Mouse (Mus musculus): ENCODE data around the gene Slc24a1. TPM values are rescaled to one million over a fixed set of nuclear protein-coding genes. Genes with fewer than 3 reads are reported as not detected.

Slc24a1 gene
- polyA plus RNA-seq, 1 experiment from 2014 or later: 0.13 TPM

DNA sequence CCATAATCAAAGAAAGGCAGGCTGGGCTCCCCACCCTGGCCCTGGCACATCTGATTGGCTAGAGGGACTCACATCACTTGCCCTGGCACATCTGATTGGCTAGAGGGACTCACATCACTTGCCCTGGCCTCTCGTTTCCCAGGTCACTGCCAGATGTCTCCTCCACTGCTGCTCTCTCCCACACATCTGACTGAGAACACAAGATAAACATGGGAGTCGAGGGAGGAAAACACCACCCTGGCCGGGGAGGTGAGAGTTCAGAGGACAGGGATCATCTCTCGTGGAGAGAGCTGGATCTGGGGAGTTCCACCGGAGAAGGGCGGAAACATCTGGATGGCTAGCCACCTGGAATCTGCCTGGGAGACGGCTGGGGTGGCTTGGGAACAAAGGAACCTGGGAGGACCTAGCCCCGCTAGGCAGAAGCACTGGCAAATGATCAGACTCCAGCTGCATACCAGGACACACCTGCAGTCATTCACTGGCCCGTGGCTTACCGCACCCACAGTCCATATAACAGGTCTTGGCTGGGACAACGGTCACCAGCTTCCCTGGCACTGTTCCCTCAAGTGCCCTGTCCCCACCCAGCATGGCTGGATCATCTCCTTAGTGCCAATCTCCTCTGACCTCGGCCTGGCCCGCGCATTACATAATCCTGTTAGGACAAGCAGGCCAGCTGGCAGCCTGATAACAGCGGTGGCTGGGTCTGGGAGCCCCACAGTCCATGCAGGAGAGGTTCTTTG, 17.2 kb downstream of the Slc24a1 start:
- no peaks in the 10 kb centered on the region for H3K27me3 ChIP-seq (replicated peaks)
- H3K4me2 ChIP-seq: peak overlapping the region; percentile 44
- peak overlapping the region; percentile 3; the same call in 1 of the 2 replicates for H3K9ac ChIP-seq
- peak overlapping the region; percentile 78 for H3K27ac ChIP-seq
- H3K9me3 ChIP-seq (replicated peaks): no peaks in the 10 kb centered on the region
- H3K36me3 ChIP-seq: no peaks in the 10 kb centered on the region
- peak; percentile 82 for ATAC-seq
- H3K4me1 ChIP-seq: peaks cover 84% of the 10 kb centered on the region
- no peak overlapping the region for H3K4me3 ChIP-seq
- 42% methylated on average over 15 of the region's 15 CpGs for WGBS (ENCODE audit: insufficient replicate concordance)

DNA sequence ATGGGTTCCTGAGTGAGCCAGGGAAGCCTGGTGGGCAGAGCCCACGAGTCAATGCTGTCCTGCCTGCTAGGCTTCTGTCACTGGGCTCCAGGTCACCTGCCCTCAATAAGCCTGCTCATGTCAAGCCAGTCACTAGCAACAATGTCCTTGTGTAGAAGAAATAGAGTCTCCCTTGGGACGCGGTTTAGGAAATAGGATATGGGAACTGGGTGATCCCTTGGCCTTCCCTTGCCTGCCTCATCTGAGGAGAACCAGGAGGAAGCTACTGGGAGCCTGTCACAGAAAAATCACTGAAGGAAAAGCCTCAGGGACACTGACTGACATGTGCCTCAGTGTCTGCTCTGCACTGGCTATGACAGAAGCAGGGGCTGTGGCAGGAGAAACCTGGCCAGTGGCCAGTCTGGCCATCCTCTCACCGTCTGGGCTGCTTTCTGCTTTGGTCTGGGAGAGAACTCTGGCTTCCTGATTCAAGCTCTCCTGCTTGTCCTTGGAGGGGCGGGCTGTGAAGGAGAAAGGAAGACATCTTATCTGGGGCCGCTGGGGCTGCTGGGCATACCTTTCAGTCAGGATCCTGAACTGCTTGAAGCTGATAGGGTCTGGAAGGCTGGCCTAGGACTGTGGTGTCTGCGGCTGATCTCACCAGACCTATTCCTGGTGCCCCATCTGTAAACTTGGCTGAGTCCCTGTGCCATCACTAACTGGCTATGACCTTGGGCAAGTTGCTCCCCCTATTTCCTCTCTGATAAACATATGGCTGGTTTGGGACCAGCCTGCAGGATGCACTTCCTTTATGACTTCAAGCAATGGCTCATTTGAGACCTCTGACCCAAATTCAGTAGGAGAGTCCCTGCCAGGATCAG, 19.4 kb downstream of the Slc24a1 start:
- Histone ChIP-seq H3K27ac (peak overlapping the region; percentile 64), H3K4me2 (peak overlapping the region; percentile 38)

DNA sequence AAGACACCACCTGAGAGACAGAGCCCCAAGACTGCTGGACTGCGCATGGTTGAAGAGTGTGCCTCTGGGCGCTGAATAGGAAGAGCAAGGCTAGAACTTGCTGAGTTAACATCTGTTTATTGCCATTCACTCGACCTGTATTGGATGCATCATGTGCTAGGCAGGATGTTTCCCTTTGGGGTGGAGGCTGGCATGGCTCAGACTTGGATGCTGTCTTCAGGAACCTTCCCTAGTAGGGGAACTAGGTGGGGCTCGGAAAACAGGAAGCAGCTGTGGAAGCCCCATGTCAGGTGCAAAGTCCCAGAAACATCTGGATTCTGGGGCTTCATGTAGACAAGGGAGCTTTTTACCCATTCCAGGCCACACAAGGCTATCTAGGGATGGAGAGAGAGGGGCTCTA, 21.2 kb downstream of the Slc24a1 start:
- Histone ChIP-seq H3K4me1 (peaks cover 57% of the 10 kb centered on the region), H3K9ac (no peak overlapping the region), H3K9me3 (replicated peaks) (no peaks in the 10 kb centered on the region), H3K4me2 (no peak overlapping the region), H3K4me3 (no peak overlapping the region), H3K36me3 (no peaks in the 10 kb centered on the region), H3K27me3 (replicated peaks) (no peaks in the 10 kb centered on the region), H3K27ac (no peak overlapping the region)
- no peak for ATAC-seq
- WGBS (ENCODE audit: insufficient replicate concordance): 64% methylated on average over 4 of the region's 4 CpGs

More for the DNA sequence above, 19.4 kb downstream of the Slc24a1 start:
- Histone ChIP-seq H3K9me3 (replicated peaks) (no peaks in the 10 kb centered on the region), H3K9ac (no peak overlapping the region; the same call in 1 of the 2 replicates), H3K36me3 (no peaks in the 10 kb centered on the region), H3K4me1 (peaks cover 67% of the 10 kb centered on the region), H3K27me3 (replicated peaks) (no peaks in the 10 kb centered on the region), H3K4me3 (no peak overlapping the region)
- peak; percentile 68 for ATAC-seq
- 33% methylated on average over 7 of the region's 7 CpGs for WGBS (ENCODE audit: insufficient replicate concordance)

DNA sequence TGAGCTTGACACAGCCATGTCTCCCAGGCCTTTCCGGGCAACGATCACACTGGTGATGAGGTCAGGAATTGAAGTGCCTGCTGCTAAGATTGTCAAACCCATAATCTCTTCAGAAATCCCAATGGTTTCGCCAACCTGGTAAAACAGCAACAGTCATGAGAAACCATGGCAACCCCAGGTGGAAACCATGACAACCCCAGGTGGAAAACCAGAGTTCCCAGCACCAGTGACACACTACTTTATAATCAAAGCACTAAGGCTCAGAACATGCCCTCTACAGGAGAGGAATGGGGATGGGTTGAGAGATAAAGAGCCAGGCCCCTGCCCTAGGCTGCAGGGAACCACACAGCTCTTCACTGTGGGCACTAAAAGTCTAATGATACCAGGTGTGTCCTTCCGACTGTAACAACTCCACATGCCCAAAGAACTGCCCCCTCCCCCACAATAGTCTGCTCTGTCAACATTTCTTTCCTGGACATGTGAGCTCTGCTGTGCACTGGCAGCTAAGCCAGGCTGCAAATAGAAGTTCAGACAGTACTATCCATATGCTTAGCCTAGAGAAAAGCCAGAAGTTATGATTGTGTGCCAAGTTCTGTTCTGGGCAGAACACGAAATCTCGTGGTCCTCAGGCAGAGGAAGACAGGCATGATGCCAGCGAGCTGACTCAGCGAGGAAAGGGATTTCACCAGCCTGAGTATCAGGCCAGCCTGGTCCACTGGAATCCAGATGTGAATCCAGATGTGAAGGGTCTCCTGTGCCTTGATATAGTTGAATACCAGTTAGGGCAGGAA, 25.0 kb downstream of the Slc24a1 start:
- Histone ChIP-seq H3K27me3 (replicated peaks) (no peaks in the 10 kb centered on the region), H3K4me2 (no peak overlapping the region), H3K27ac (no peak overlapping the region), H3K4me1 (peaks cover 18% of the 10 kb centered on the region), H3K9ac (no peak overlapping the region), H3K4me3 (no peak overlapping the region), H3K9me3 (replicated peaks) (no peaks in the 10 kb centered on the region), H3K36me3 (peaks cover 21% of the 10 kb centered on the region)
- WGBS (ENCODE audit: insufficient replicate concordance): 70% methylated on average over 8 of the region's 8 CpGs
- ATAC-seq: peak; percentile 33

DNA sequence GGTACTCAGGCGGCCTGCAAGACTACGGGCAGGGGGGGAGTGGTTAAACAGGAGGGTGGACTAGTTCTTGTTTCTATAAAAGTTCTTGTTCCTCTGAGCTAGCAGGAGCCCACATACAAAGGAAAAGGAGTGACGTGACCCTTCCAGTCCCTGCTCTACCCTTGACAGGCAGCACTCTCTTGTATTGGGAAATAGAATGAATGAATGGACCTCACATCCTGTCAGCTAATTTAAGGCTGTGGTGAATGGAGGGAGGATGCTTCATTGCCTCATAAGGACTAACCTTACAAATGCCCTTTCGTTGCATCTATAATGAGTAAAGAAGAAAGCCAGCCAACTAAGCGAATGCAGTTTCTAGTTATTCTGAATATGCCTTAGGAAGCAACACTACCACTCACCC, 25.6 kb downstream of the Slc24a1 start:
- Histone ChIP-seq H3K4me1 (peaks cover 12% of the 10 kb centered on the region), H3K36me3 (peaks cover 27% of the 10 kb centered on the region), H3K9ac (no peak overlapping the region), H3K4me2 (no peak overlapping the region), H3K27me3 (replicated peaks) (no peaks in the 10 kb centered on the region), H3K4me3 (no peak overlapping the region), H3K27ac (no peak overlapping the region), H3K9me3 (replicated peaks) (no peaks in the 10 kb centered on the region)
- ATAC-seq: no peak
- WGBS (ENCODE audit: insufficient replicate concordance): 55% methylated on average over 5 of the region's 5 CpGs

DNA sequence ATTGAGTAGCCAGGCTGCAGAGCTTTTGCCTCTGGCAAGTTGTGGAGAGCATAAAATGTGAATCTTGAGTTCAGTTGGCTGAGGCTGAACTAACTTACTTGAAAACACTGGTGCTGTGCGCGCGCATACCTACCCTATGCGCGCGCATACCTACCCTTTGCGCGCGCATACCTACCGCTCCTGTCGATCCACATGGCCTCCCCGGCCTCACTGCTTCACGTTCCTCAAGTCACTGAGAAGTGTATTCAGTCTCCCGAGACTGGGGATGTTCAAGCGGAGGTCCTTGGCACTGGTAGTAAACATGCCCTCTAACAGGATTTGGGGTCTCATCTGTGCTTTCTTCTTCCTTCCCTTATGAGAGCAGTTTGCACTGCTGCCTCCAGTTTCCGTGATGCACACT, 32.8 kb downstream of the Slc24a1 start:
- peak; percentile 73 for ATAC-seq
- Histone ChIP-seq H3K27me3 (replicated peaks) (no peaks in the 10 kb centered on the region), H3K4me3 (peak overlapping the region; percentile 46), H3K9ac (peak overlapping the region; percentile 52), H3K9me3 (replicated peaks) (no peaks in the 10 kb centered on the region), H3K27ac (peak overlapping the region; percentile 45; the same call in 1 of the 2 replicates), H3K4me1 (peaks cover 14% of the 10 kb centered on the region), H3K4me2 (peak overlapping the region; percentile 61), H3K36me3 (peaks cover 75% of the 10 kb centered on the region)
- 36% methylated on average over 16 of the region's 16 CpGs for WGBS (ENCODE audit: insufficient replicate concordance)

DNA sequence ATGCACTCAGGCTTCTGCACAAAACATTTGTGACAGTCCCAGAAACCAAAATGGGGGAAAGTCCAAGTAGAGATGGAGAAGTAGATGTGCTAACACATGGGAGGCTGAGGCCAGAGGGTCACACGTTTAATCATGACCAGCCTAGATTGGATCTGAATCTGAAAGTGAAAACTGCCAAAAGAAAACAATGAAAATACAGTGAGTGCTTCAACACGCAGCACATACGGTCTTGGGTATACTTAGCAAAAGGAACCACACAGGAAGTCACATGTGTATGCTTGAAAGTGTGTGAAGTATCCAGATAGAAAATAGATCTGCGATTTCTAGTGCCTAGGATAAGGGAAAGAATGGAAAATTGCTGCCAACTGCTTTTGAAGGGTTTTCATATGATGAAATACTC, 36.8 kb downstream of the Slc24a1 start:
- Histone ChIP-seq H3K9ac (no peak overlapping the region), H3K27ac (no peak overlapping the region), H3K9me3 (replicated peaks) (no peaks in the 10 kb centered on the region), H3K4me3 (no peak overlapping the region), H3K4me2 (no peak overlapping the region), H3K4me1 (peaks cover 8% of the 10 kb centered on the region), H3K27me3 (replicated peaks) (no peaks in the 10 kb centered on the region), H3K36me3 (peaks cover 84% of the 10 kb centered on the region)
- WGBS (ENCODE audit: insufficient replicate concordance): 72% methylated on average over 4 of the region's 4 CpGs
- no peak for ATAC-seq

DNA sequence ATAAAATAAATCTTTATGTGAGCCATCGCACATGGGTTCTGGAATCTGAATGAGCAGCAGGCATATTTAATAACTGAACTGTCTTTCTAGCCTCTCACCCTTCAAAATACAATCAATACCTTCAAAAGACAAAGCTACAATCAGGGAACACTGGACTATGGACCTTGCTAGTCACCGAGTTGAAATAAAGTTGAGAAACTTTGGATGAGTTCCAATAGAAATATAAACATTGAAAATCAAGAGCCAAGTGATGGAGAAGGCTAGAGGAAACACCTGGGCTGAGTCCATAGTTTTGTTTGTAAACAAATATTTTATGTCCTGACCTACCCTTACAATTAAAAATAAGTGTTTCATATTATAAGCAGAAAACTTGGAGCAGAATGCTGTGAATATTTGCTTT, 37.4 kb downstream of the Slc24a1 start:
- peaks cover 88% of the 10 kb centered on the region for H3K36me3 ChIP-seq
- H3K27ac ChIP-seq: no peak overlapping the region
- no peak overlapping the region for H3K9ac ChIP-seq
- ATAC-seq: no peak
- no peak overlapping the region for H3K4me2 ChIP-seq
- 89% methylated on average over 2 of the region's 2 CpGs for WGBS (ENCODE audit: insufficient replicate concordance)
- peaks cover 8% of the 10 kb centered on the region for H3K4me1 ChIP-seq
- no peak overlapping the region for H3K4me3 ChIP-seq
- H3K9me3 ChIP-seq (replicated peaks): no peaks in the 10 kb centered on the region
- H3K27me3 ChIP-seq (replicated peaks): no peaks in the 10 kb centered on the region

DNA sequence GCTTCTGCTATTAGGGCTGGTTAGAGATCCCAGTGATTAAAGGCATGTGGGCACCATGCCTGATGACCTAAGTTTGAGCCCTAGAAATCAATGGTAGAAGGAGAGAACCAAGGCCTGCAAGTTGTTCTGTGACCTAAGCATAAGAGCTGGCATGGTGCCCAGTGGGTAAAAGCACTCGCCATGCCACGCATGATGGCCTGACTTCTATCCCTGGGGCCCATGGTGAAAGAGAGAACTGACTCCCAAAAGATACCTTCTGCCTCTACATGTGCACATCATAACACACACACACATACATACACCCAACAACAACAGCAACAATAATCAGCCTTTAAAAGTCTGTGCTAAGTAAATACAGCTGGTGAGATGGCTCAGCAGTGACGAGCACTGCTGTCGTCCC, 38.0 kb downstream of the Slc24a1 start:
- Histone ChIP-seq H3K27me3 (replicated peaks) (no peaks in the 10 kb centered on the region), H3K9ac (no peak overlapping the region), H3K4me1 (peaks cover 8% of the 10 kb centered on the region), H3K4me2 (no peak overlapping the region), H3K36me3 (peaks cover 87% of the 10 kb centered on the region), H3K27ac (no peak overlapping the region), H3K4me3 (no peak overlapping the region), H3K9me3 (replicated peaks) (no peaks in the 10 kb centered on the region)
- 86% methylated on average over 4 of the region's 4 CpGs for WGBS (ENCODE audit: insufficient replicate concordance)
- ATAC-seq: no peak

DNA sequence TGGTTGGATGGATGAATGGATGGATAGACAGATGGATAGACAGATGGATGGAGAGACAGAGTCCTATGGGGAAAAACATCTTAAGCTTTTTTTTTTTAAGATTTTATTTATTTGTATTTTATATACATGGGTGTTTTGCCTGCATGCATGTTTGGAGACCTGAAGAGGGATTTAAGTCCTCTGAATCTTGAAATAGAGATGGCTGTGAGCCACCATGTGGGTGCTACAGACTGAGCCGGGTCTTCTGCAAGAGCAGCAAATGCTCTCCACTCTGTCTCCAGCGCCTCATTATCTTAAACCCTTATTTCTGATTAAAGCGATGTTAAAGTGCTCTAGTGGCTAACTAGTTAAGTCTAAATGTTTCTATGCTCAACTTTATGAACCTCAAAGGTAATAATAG, 44.0 kb downstream of the Slc24a1 start:
- WGBS (ENCODE audit: insufficient replicate concordance): 88% methylated on average over 3 of the region's 3 CpGs
- Histone ChIP-seq H3K27ac (no peak overlapping the region), H3K9ac (no peak overlapping the region), H3K9me3 (replicated peaks) (no peaks in the 10 kb centered on the region), H3K4me1 (no peaks in the 10 kb centered on the region), H3K4me3 (no peak overlapping the region), H3K27me3 (replicated peaks) (no peaks in the 10 kb centered on the region), H3K36me3 (peaks cover 90% of the 10 kb centered on the region), H3K4me2 (no peak overlapping the region)
- no peak for ATAC-seq

DNA sequence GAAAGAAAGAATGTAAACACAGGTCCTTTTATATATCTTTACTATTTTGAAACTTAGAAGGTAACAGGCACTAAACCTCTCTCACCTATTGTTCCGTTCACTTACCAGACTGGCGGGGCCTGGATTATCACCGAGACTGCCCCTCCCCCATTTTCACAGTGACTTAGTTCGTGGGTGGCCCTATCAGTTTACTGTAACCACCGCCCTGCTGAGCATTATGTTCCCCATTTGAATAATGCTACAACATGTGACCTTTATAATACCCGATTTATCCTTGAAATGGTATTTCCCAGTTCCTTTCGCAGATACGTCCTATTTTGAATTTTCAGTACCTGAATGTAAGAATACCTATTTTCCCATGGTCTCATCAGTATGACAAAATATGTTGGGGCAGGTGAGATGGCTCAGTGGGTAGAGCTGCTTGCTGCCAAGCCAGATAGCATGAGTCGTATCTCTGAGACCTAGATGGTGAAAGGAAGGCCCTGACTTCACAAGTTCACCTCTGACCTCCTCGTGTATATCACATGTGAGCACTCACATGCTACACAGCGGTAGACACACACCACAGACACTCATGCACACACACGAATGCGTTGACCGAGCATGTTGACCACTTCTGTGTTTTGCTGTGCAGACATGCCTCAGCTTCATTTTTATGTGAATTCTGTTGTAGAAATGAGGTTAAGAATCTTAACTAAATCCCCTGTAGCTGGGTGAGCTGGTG, 46.3 kb downstream of the Slc24a1 start:
- Histone ChIP-seq H3K36me3 (peaks cover 86% of the 10 kb centered on the region), H3K9me3 (replicated peaks) (no peaks in the 10 kb centered on the region), H3K9ac (no peak overlapping the region), H3K27ac (no peak overlapping the region), H3K4me2 (no peak overlapping the region), H3K4me3 (no peak overlapping the region), H3K4me1 (no peaks in the 10 kb centered on the region), H3K27me3 (replicated peaks) (no peaks in the 10 kb centered on the region)
- ATAC-seq: no peak
- WGBS (ENCODE audit: insufficient replicate concordance): 74% methylated on average over 14 of the region's 14 CpGs
